Mouse (Mus musculus) heart, adult 9 months (tissue): ENCODE measurements around the gene Micu1.

Experiments used
- DNase-seq, 2 experiments: peaks; one replicate each; pipeline ENCODE4 v3.0.0; 2022; ENCODE audit warnings: low spot score in 2 of 2

The Micu1 gene

DNA sequence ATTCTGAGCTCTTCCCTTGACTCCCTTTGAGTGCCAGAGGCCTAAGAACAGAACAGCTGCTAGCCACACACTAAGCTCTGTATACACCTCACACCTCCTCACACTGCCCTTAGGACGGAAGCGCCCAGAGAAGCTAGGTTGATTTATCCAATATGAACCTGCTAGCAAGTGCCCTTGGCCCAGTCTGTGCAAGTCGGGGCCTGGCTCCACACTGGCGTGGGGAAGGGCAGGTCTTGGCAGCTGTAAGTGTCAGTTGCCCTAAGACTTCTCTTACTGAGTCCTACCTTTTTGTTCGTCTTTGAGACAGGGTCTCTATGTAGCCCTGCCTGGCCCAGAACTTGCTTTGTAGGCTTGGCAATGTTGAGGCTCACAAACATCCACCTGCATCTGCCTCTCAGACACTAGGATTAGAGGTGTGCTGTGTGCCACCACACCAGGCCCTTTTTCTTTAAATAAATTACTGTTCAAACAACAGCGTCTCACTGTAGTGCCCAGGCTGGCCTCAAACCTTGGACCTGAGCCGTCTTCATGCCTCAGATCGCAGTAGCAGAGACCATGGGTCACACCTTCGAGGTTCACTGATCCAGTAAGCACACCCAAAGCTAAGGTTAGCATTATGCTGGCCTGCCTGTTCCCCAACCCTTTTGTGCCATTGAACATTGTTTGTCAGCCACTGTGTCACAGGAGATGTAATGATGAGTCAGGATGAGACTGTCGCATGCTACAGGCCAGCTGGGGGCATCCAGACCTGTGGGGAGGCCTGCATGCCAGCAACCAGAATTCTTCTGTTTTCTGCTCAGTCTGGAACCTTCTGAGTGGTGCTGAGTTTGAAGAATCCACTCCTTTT lies 182.3 kb downstream of the Micu1 start:
- DNase-seq, result no peak

DNA sequence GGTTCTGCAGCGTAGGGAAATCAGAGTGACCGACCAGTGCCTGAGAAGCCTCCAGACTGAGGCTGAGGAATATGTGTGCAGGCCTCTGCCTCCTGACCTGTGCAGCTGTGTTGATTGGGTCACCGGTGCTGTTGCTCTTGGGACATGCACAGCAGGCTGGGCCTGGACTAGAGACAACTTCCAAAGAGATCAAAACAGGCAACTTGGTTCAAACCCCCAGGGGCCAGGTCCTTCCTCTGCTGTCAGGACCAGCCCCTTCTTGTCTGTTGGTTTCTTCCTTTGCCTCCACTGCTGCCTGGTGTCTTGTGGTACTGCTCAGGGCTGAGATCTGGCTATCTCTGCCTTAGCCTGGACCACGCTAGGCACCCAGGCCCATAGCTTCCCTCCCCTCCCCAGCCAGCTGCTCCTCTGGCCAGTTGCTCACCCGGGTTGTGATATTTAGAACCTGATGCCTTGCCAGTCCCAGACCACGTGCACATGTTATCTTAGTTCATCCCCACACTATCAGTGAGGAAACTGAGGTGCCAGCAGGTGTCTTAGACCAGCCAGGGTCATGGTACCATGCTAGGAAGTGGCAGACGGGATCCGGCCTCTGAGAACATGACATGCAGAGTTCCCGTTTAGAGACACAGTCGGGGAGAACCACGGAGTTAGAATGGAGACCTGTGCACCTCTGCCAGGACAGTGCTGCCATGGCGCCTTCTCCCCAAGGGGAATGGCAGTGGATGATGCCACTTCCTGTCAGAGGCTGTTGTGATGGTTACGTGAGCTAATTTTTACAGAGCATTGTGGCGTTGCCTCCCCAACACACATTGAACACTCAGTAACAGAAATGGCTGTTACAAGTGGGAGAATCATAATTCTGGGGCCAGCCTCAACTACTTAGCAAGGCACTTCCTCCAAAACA lies 183.2 kb downstream of the Micu1 start:
- DNase-seq, result no peak

DNA sequence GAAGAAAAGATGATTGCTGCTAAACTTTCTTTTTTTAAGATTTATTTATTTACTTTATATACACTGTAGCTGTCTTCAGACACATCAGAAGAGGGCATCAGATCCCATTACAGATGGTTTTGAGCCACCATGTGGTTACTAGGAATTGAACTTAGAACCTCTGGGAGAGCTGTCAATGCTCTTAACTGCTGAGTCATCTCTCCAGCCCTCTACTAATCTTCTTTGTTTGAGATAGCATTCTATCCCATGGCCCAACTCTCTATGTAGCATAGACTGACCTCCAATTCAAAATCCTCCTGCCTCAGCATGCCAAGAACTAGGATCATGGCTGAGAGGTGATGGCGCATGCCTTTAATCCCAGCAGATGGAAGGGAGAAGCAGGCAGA lies 183.8 kb downstream of the Micu1 start:
- no peak for DNase-seq

DNA sequence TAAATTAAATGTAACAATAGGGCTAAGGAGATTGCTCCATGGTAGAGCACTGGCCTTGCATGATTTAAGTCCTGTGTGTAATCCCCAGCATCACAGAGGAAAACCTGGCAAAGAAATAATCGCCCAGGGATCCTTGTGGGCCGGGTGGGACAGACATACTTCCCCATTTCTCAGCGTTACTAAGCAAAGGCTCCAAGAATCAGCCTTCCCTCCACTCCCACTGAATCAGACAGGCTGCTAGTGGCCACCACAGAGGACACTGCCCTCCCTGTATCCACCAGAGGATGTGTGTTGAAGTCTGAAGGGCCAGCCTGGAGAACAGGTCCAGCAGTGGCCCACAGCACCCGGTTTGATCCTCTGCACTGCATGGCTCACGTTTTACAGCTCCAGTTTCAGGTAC lies 185.2 kb downstream of the Micu1 start:
- no peak for DNase-seq

DNA sequence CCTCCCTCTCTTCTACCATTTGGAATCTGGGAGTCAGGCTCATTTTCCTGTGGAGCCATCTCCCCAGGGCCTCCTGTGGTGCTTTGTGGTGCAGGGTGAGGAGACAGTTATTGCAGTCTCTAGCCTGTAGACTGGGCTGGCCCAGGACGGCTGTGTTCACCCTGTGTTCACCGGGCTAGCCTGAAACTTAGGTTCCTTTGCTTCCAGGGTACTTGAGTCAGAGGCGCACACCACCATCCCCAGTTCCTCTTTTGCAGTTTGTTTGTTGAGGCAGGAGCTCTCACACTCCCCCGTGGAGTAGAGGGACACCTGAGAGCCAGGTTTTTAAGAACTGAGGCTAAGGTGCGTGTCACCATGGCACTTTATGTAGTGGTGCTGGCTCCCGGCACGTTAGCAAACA lies 187.1 kb downstream of the Micu1 start:
- DNase-seq, result no peak

DNA sequence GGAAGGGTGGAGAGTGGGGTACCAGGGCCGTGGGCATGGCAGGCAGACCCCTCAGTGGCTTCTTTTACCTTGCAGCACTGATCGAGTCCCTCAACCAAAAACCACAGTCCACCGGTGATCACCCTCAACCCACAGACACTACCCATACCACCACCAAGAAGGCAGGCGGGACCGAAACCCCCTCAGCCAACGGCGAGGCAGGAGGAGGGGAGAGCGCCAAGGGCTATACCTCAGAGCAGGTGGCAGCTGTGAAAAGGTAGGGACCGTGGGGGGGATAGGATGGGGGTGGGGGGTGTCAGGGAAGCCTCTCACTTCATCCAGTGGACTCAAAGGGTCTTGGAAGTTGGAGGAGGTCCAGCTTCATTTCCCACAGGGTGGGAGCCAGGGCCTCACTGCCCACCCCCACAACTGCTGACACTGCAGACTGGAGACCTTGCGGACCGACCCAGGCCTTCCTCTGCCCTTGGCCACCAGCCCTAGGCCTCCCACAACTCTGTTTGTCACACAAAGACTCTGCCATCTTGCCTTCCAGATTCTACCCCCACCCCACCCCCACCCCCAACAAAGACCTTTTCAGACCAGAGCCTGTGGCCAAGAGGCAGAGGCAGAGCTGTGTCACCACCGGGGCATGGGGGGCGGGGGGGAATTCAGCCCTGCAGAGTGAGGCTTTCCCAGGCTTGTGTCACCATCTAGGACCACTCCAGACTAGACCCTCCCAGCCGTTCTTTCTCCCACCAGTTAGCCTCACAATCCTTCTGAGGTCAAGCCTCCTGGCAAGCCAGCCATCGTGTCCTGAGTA lies 187.9 kb downstream of the Micu1 start:
- DNase-seq, result no peak

DNA sequence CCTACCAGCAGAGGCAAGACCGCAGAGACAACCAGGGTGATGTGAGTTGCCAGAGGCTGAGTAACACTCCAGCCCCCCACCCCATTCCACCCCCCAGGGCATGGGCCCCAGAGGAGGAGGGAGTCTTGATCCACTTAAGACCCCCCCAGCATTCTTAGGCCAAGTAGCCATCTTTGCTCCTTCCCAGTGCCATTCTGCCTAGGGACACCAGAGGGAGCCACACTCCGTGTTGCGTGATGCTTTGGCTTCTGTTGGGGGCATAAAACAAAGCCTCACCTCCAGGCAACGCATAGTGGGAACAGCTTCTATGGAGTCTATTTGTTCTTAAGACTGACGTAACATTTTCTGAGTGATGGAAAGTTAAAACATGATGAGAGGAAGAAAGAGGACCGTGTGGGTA lies 190.7 kb downstream of the Micu1 start:
- peak in 1 of 2 experiments; percentile 60 for DNase-seq

DNA sequence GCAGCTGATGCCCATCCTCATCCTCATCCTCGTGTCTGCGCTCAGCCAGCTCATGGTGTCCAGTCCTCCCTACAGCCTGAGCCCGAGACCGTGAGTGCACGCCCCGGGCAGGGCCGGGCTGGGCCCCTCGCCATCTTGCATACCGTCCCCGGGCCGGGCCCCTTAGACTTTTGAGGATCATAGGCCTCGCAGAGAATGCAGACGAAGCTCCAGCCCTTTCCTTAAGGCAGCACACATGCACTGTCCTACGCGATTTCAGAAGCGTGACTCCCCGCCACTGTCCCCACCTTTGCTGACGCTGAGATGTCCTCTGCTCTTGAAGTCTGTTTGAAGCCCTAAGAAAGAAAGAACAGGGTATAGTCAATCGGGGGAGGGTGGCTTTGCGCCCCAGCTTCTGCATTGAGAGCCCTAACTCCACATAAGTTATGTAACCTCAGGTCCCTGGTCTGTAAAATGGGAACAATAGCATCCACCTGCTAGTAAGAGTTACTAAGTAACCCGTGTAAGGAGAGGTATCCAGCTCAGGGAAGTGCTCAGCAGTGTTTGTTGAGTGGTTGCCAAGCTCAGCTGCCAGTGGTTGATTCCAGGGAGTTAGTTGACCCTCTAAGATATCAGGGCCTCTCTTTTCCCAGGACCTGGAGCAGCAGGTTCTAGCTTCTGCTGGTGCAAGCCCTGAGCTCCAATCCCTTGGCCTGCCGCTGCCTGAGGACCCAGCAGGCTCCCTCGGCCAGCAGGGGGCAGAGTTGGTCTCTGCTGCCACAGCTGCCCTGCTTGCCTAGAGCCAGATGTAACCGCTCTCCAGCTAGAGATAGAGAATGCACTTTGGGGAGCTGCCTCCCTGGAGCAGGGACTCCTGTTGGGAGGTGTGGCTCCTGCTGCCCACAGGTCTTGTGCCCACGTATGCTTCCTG lies 192.2 kb downstream of the Micu1 start:
- DNase-seq, result peak in 1 of 2 experiments; percentile 75

DNA sequence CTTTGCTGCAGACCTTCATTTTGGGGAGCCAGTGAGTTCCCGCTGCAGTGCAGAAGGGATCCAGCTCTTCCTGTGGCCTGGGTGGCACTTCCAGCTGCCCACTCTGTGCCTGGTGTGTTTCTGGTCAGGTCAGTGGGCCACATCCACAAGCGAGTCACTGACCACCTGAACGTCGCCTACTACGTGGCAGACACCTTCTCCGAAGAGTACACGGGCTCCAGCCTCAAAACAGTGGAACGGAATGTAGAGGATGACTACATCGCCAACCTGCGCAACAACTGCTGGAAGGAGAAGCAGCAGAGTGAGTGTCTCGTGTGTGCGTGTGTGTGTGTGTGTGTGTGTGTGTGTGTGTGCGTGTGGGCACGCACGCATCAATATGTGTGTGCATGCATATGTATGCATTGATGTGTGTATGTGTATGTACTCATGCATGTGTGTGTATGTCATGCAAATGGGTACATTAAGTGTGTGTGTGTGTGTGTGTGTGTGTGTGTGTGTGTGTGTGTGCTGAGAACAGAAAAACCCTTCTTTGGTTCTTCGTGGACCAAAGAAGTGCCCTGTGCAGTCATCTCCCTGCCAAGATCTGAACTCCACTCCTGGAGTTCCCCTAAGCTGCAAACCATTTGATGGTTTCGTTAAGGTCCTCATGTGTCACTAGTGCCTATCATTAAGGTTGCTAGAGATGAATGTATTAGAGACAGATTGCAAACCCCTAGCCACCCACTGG lies 193.3 kb downstream of the Micu1 start:
- DNase-seq, result no peak

DNA sequence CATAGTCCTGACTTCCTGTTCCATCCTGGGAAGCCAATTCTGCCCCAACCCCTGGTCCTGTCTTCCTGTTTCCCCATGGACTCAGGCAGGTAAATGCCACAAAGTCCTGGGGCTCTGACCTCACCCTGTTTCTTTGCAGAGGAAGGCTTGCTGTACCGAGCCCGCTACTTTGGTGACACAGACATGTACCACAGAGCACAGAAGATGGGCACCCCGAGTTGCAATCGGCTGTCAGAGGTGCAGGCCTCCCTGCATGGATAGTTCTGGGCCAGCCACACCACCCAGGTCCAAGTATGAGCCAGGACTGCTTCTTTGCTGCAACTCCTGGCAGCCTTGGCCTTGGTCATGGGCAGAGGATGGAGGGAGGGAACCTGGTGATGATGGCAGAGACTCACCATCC lies 193.9 kb downstream of the Micu1 start:
- no peak for DNase-seq

DNA sequence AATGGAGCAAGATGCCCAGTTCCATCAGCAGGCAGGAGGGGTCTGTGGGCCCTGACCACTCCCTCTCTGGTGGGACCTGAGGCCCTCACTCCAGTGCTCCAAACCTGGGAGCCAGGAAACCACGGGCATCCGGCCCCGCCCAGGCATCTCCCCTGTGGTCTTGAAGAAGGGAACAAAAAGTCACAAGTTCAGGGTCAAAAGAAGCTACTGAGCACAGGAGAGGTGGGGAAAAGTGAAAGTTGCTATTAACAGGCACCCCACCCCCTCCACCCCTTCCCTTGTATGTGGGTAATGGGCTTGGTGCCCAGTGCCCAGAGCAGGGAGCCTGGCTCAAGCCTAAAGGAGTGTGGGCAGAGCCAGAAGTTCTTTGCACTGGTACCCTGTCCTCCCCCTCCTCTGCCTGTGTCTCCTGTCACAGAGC lies 194.6 kb downstream of the Micu1 start:
- DNase-seq, result peak in 1 of 2 experiments; percentile 61

DNA sequence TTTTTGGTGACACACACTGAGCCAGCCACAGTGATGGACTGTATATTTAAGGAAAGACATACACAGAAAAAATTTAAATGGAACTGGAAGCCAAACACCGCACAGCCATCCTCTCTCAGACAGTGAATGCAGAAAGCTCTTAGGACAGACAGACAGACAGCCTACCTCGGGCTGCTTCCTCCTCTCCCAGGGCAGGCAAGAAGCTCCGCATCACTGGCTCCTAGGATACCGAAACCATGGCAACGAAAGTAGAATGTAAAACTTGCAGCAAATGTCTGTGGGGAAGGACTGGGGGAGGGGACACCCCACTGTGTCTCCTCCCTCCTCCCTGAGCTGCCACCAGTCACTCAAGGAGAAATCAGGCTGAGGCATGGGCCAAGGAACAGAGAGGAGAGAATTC lies 195.2 kb downstream of the Micu1 start:
- no peak for DNase-seq

DNA sequence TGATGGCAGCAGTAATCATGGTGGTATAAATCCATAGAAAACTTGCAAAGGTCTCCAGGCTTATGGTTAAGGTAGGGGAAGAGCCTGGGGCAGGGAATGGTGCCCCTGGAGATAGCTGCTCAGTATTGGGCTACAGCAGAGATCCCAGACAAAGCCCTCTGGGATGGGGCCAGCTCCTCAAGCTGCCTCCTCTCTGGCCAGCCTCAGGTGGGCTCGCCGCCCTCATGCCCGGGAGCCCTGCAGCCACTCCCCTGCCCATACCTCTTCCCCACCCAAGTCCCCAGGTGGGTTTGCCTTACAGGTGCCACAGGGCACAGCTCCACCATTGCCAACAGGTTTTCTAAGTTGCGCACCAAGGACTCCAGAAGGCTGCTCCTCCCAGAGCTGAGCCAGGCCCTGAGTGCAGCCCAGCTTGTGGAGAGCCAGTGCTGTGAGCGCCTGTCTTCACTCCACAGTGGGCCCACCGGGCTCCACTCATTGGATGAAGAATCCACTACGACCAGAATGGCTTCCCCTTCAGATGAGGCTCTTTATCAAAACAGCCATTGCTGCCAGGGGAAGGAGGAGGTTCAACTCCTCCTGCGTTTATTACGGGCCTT lies 196.0 kb downstream of the Micu1 start:
- DNase-seq, result no peak

DNA sequence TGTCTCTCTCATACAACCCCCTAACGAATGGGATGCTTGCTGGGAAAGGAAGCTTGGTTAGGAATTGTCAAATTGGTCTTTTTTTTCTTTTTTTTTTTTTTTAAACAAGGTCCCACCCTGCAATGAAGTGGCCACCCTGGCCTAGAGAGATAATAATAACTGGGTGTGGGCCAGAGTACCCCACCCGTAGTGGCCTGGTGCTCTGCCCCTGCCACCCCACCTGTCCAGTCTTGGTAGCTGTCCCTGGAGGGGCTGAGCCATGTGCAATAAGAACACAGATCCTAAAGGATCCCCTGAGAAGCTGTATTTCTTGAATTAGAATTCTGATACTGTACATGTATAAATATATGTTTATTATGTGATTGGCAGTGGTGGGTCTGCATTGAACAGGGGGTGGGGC lies 196.7 kb downstream of the Micu1 start:
- no peak for DNase-seq

DNA sequence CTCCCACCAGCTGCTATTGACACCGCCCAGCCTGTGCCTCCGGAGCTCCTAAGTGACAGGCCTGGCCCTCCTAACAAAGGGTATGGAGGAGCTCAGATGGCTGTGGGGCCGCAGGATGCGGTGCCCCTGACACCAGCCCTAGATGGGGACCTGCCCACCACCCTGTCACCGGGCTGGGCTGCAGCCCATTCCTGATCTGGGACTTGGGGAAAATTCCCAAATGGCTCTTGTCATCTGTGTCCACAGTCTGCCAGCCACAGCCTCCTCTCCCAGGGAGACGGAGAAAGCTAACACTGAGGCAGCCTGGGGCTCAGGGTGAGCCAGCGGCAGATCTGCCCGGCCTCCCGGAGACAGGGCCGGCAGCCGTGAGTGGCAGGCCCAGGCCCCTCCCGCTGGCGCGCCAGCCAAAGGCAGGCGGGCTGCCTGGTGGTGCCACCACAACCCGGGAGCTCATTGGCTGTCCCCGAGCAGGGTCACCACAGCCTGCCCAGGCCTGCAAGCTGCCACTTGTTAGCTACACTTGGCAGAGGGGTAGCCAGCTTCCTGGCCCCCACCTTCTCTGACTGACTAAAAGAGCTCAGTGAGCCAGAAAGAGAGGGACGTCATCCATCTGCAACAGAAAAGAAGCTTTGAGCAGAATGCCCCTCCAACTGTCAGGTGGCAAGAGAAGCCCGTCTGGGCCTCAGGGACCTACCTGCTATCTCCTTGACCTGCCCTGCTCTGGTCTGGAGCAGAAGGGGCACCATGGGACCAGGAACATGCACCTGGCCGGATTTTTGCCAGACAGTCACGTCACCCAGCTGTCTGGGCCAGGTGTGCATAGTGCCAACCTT lies 197.3 kb downstream of the Micu1 start:
- DNase-seq, result peak; percentile 77 to 81

DNA sequence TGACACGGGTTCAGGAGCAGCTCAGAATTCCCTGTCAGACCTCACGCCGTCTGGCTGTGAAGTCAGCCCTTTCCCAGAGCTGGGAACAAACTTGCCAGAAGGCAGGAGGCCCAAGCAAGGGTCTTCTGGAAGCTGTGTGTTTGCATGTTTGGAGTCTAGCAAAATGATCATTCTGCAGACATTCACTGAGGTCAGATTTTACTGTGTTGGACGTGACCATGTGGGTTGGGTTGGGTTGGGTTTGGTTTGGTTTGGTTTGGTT lies 197.8 kb downstream of the Micu1 start:
- DNase-seq, result no peak

DNA sequence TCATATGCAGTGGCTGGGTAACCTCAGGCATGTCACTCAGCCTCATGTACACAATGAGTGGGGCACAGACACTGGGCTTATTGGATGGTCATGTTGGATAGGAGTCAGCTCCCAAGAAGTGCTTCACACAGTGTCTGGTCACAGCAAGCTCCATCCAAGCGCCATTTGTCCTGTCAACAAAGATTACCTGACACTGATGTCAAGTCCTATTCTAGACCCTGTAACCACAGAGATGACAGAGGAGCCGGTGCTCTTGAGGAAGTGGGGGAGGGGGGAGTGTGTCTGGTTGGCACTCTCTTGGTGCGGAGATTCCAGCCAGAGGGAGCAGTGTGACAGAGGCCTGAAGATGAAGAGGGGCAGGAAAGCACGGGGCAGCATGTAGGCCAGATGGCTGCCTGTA lies 198.7 kb downstream of the Micu1 start:
- peak in 1 of 2 experiments; percentile 62 for DNase-seq

DNA sequence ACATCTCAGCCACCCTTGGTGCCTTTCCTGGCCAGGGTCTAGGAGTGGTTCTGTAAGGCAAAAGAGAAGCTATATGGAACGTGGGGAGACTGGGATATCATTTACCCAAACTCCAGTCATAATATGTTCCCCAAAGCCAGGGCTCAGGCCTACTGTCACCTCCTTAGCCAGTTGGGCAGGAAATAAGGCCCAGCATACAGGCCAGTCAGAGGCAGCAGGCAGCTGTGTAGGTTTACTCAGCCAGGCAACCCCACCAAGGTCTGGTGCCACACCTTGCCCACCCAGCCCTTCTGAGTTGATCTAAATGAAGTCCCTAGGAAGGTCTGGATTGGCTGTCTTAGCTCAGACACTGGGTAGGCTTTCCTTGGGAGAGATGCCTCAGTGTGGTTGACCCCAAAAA lies 199.2 kb downstream of the Micu1 start:
- no peak for DNase-seq

DNA sequence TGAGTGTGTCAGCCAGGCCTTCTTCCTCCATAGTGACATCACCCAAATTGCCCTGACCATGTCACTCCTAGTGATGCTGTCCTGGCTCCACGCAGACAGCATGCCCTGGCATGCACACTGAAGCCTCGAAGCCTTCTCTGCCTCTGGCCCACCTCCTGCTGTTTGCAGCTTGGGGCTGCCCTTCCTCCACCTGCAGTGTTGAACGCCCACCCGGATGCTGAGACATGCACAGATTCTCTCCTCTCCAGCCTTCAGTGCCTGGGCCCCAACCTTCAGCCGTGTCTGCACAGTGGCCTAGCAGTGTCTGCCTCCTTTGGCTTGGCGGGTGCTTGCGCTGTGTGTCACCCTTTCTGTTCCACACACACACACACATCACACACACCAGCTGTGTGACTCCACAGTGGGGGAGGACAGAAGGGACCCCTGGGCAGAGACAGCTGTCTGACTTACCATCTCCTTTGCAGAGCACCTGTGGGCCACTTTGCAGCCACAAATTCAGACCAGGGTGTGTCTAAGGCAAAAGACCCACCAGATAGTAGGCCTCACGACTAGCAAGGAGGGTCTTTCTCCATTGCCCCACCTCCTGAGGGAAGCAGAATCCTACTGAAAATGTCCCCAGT lies 199.8 kb downstream of the Micu1 start:
- no peak for DNase-seq
